Mouse (Mus musculus) cortical plate, adult 2 months (tissue): ENCODE data around the gene Aasdh.

ENCODE experiments used
- CTCF ChIP-seq: fragments of 200-500 bp; IDR thresholded peaks from 2 replicates; pipeline ENCODE4 v1.5.1; 2011; ENCODE audit warnings: mild to moderate bottlenecking, control low read depth, low read length; ENCODE audit not compliant: insufficient read depth; ENCODE audit errors: extremely low read depth
- POLR2A ChIP-seq: fragments of 200-500 bp; IDR thresholded peaks from 2 replicates; pipeline ENCODE4 v1.6.1; 2011; ENCODE audit warnings: mild to moderate bottlenecking, low read length, control low read depth; ENCODE audit not compliant: insufficient read depth; ENCODE audit errors: extremely low read depth

DNA sequence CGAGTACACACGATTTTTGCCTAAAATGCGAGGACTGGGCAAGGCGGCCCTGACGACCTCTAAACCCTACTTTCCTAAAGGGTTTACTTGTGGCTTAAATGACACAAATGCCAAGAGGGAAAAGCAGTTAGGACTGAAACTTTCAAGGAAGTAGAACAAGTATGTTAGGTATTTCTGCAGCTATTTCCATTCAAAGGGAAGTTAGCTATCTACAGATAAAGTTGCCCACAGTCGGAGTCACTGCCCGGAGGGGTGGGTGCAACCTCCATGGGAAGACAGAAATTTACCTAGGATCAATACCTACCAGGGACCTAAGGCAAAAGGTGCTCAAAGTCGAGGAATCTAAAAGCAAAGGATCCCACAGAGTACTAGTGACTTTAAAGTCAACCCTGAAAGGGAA is 34.4 kb upstream of the Aasdh start:
- TF ChIP-seq CTCF (no peak), POLR2A (no peak)
